Mouse (Mus musculus): ENCODE results near the gene Pi4k2a.

- TF ChIP-seq POLR2A (IDR thresholded peaks at IDR 0.05; ENCODE audit: borderline replicate concordance, insufficient read depth, low read length) (no peak), CTCF (IDR thresholded peaks at IDR 0.05; ENCODE audit: borderline replicate concordance, insufficient read depth, low read depth, low read length) (no peak)
Measured at GRCm38 (mm10) chr19:42126219-42126605, 35.9 kb downstream of the Pi4k2a start.

Data from cerebellum, adult 2 months (tissue).